Mouse (Mus musculus): ENCODE results near the gene Rxfp2. TPM values are rescaled to one million over a fixed set of nuclear protein-coding genes. Genes with fewer than 3 reads are reported as not detected.

Rxfp2 gene
- polyA plus RNA-seq, 1 experiment from 2014 or later = not detected

GRCm38 (mm10) chr5:150070086-150070485, 51.6 kb downstream of the Rxfp2 start:
- Histone ChIP-seq H3K9me3 (replicated peaks) (no peaks in the 10 kb centered on the region), H3K4me3 (replicated peaks) (no peak overlapping the region), H3K36me3 (replicated peaks) (no peaks in the 10 kb centered on the region), H3K4me2 (no peak overlapping the region), H3K27me3 (no peaks in the 10 kb centered on the region), H3K4me1 (replicated peaks) (no peaks in the 10 kb centered on the region), H3K9ac (no peak overlapping the region), H3K27ac (replicated peaks) (no peak overlapping the region)
- 14% methylated on average over 10 of the region's 10 CpGs for whole genome bisulfite sequencing (ENCODE audit: insufficient replicate concordance)
- no peak for ATAC-seq (ENCODE audit: insufficient read depth)

- ATAC-seq (ENCODE audit: insufficient read depth) = no peak
- Histone ChIP-seq H3K27me3 (no peaks in the 10 kb centered on the region), H3K27ac (replicated peaks) (no peak overlapping the region), H3K4me3 (replicated peaks) (no peak overlapping the region), H3K4me2 (no peak overlapping the region), H3K36me3 (replicated peaks) (no peaks in the 10 kb centered on the region), H3K9me3 (replicated peaks) (no peaks in the 10 kb centered on the region), H3K4me1 (replicated peaks) (no peaks in the 10 kb centered on the region), H3K9ac (no peak overlapping the region)
Measured at GRCm38 (mm10) chr5:150071738-150072137, 53.3 kb downstream of the Rxfp2 start.

GRCm38 (mm10) chr5:150079866-150080797, 61.7 kb downstream of the Rxfp2 start:
- Histone ChIP-seq H3K9ac (no peak overlapping the region), H3K4me1 (replicated peaks) (no peaks in the 10 kb centered on the region), H3K27me3 (no peaks in the 10 kb centered on the region), H3K36me3 (replicated peaks) (no peaks in the 10 kb centered on the region), H3K27ac (replicated peaks) (no peak overlapping the region), H3K4me2 (no peak overlapping the region; the same call in 1 of the 2 replicates), H3K4me3 (replicated peaks) (no peak overlapping the region), H3K9me3 (replicated peaks) (no peaks in the 10 kb centered on the region)
- no peak for ATAC-seq (ENCODE audit: insufficient read depth)
- 29% methylated on average over 12 of the region's 12 CpGs for WGBS (ENCODE audit: insufficient replicate concordance)

GRCm38 (mm10) chr5:150082696-150083095, 64.2 kb downstream of the Rxfp2 start:
- Histone ChIP-seq H3K4me3 (replicated peaks) (no peak overlapping the region), H3K9me3 (replicated peaks) (no peaks in the 10 kb centered on the region), H3K27ac (replicated peaks) (no peak overlapping the region), H3K36me3 (replicated peaks) (no peaks in the 10 kb centered on the region), H3K4me2 (no peak overlapping the region), H3K27me3 (no peaks in the 10 kb centered on the region), H3K9ac (no peak overlapping the region), H3K4me1 (replicated peaks) (no peaks in the 10 kb centered on the region)
- WGBS (ENCODE audit: insufficient replicate concordance) = 64% methylated on average over 14 of the region's 14 CpGs
- no peak for ATAC-seq (ENCODE audit: insufficient read depth)

- Histone ChIP-seq H3K27me3 (no peaks in the 10 kb centered on the region), H3K4me1 (replicated peaks) (no peaks in the 10 kb centered on the region), H3K4me2 (no peak overlapping the region), H3K36me3 (replicated peaks) (no peaks in the 10 kb centered on the region), H3K9me3 (replicated peaks) (no peaks in the 10 kb centered on the region), H3K4me3 (replicated peaks) (no peak overlapping the region), H3K9ac (no peak overlapping the region), H3K27ac (replicated peaks) (no peak overlapping the region)
- ATAC-seq (ENCODE audit: insufficient read depth) = no peak
- 45% methylated on average over 5 of the region's 5 CpGs for WGBS (ENCODE audit: insufficient replicate concordance)
Measured at GRCm38 (mm10) chr5:150083190-150083589, 64.7 kb downstream of the Rxfp2 start.

GRCm38 (mm10) chr5:150097620-150098019, 79.1 kb downstream of the Rxfp2 start:
- 7% methylated on average over 6 of the region's 6 CpGs for WGBS (ENCODE audit: insufficient replicate concordance)

GRCm38 (mm10) chr5:150098754-150099153, 80.3 kb downstream of the Rxfp2 start:
- no peak overlapping the region for H3K27ac ChIP-seq (replicated peaks)
- no peak overlapping the region for H3K4me3 ChIP-seq (replicated peaks)
- H3K9me3 ChIP-seq (replicated peaks) = no peaks in the 10 kb centered on the region
- H3K36me3 ChIP-seq (replicated peaks) = no peaks in the 10 kb centered on the region
- no peak for ATAC-seq (ENCODE audit: insufficient read depth)
- WGBS (ENCODE audit: insufficient replicate concordance) = 72% methylated on average over 12 of the region's 12 CpGs
- H3K4me2 ChIP-seq = no peak overlapping the region
- H3K4me1 ChIP-seq (replicated peaks) = no peaks in the 10 kb centered on the region
- no peak overlapping the region for H3K9ac ChIP-seq
- no peaks in the 10 kb centered on the region for H3K27me3 ChIP-seq

More at GRCm38 (mm10) chr5:150097620-150098019, 79.1 kb downstream of the Rxfp2 start:
- H3K9ac ChIP-seq = no peak overlapping the region
- H3K4me2 ChIP-seq = no peak overlapping the region
- no peaks in the 10 kb centered on the region for H3K27me3 ChIP-seq
- ATAC-seq (ENCODE audit: insufficient read depth) = no peak
- H3K36me3 ChIP-seq (replicated peaks) = no peaks in the 10 kb centered on the region
- H3K27ac ChIP-seq (replicated peaks) = no peak overlapping the region
- no peak overlapping the region for H3K4me3 ChIP-seq (replicated peaks)
- H3K4me1 ChIP-seq (replicated peaks) = no peaks in the 10 kb centered on the region
- H3K9me3 ChIP-seq (replicated peaks) = no peaks in the 10 kb centered on the region

GRCm38 (mm10) chr5:150101789-150102188, 83.3 kb downstream of the Rxfp2 start:
- no peak overlapping the region for H3K27ac ChIP-seq (replicated peaks)
- no peaks in the 10 kb centered on the region for H3K27me3 ChIP-seq
- no peaks in the 10 kb centered on the region for H3K9me3 ChIP-seq (replicated peaks)
- no peak overlapping the region for H3K4me3 ChIP-seq (replicated peaks)
- H3K4me2 ChIP-seq = no peak overlapping the region
- no peak for ATAC-seq (ENCODE audit: insufficient read depth)
- no peaks in the 10 kb centered on the region for H3K4me1 ChIP-seq (replicated peaks)
- H3K36me3 ChIP-seq (replicated peaks) = no peaks in the 10 kb centered on the region
- WGBS (ENCODE audit: insufficient replicate concordance) = 57% methylated on average over 11 of the region's 11 CpGs
- H3K9ac ChIP-seq = no peak overlapping the region

- H3K4me3 ChIP-seq (replicated peaks) = no peak overlapping the region
- ATAC-seq (ENCODE audit: insufficient read depth) = no peak
- no peak overlapping the region for H3K27ac ChIP-seq (replicated peaks)
- H3K36me3 ChIP-seq (replicated peaks) = no peaks in the 10 kb centered on the region
- H3K4me1 ChIP-seq (replicated peaks) = no peaks in the 10 kb centered on the region
- no peak overlapping the region for H3K9ac ChIP-seq
- H3K9me3 ChIP-seq (replicated peaks) = no peaks in the 10 kb centered on the region
- 50% methylated on average over 7 of the region's 7 CpGs for WGBS (ENCODE audit: insufficient replicate concordance)
- no peak overlapping the region for H3K4me2 ChIP-seq
- no peaks in the 10 kb centered on the region for H3K27me3 ChIP-seq
Measured at GRCm38 (mm10) chr5:150106358-150106757, 87.9 kb downstream of the Rxfp2 start.

GRCm38 (mm10) chr5:150111236-150111635, 92.8 kb downstream of the Rxfp2 start:
- Histone ChIP-seq H3K4me2 (no peak overlapping the region), H3K9me3 (replicated peaks) (no peaks in the 10 kb centered on the region), H3K4me3 (replicated peaks) (no peak overlapping the region), H3K36me3 (replicated peaks) (no peaks in the 10 kb centered on the region), H3K27me3 (no peaks in the 10 kb centered on the region), H3K9ac (no peak overlapping the region), H3K27ac (replicated peaks) (no peak overlapping the region), H3K4me1 (replicated peaks) (peaks cover 13% of the 10 kb centered on the region; the same call in 1 of the 2 replicates)
- WGBS (ENCODE audit: insufficient replicate concordance) = 44% methylated on average over 8 of the region's 8 CpGs
- ATAC-seq (ENCODE audit: insufficient read depth) = no peak

- Histone ChIP-seq H3K36me3 (replicated peaks) (no peaks in the 10 kb centered on the region), H3K9ac (no peak overlapping the region), H3K4me1 (replicated peaks) (peaks cover 28% of the 10 kb centered on the region), H3K27me3 (0 out of 2 replicates have a peak, but pooled peaks cover under 1% of the 10 kb centered on the region), H3K9me3 (replicated peaks) (no peaks in the 10 kb centered on the region), H3K4me3 (replicated peaks) (no peak overlapping the region), H3K4me2 (no peak overlapping the region), H3K27ac (replicated peaks) (no peak overlapping the region)
- ATAC-seq (ENCODE audit: insufficient read depth) = no peak
- WGBS (ENCODE audit: insufficient replicate concordance) = 49% methylated on average over 7 of the region's 7 CpGs
Measured at GRCm38 (mm10) chr5:150114007-150114406, 95.5 kb downstream of the Rxfp2 start.

All from liver, embryonic 15.5 days (tissue).